Mouse (Mus musculus): ENCODE results near the gene Olfr95. TPM values are rescaled to one million over a fixed set of nuclear protein-coding genes. Genes with fewer than 3 reads are reported as not detected.
"Not testable (repeated sequence)": the region's sequence is repeated elsewhere in the genome, so short reads cannot be mapped to it uniquely, and the experiment has no call there.

The Olfr95 gene
- not detected in 2 replicates for polyA plus RNA-seq (2016; fragmentation: Nextera tagmentation; extraction: Ambion mirVana)

DNA sequence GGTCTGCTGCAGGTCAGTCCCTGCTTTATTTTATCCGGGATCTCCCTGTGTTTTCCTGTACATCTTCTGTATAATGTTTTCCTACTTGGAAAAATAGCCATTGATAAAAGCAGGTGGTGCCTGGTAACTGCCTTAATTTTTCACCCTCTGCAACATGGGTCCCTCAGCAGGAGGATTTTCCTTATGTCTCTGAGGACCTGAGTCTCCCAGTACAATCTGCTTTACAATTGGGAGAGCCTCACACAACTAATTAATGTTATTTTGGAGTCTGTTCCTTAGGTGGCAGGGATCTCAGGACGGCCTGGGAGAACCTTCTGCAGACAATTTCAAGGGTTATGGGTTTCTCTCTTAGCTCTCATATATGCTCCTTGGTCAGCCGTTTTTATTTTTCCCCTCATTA, at the start of gene Olfr95:
Olfr95 (minus strand) TSS at position 101 of the 400 bp plus-strand sequence.
- WGBS = 71% methylated on average over 3 of the region's 3 CpGs
- no peak within 1 kb of the TSS for H3K4me3 ChIP-seq (replicated peaks)
- peaks cover 3% of the 10 kb centered on the region; the same call in 1 of the 2 replicates for H3K4me1 ChIP-seq (replicated peaks)
- peaks cover 13% of the 10 kb centered on the region; the same call in 1 of the 2 replicates for H3K9me3 ChIP-seq
- no peak within 1 kb of the TSS for H3K9ac ChIP-seq (replicated peaks)
- peaks cover 25% of the 10 kb centered on the region for H3K27me3 ChIP-seq
- no peak for ATAC-seq (ENCODE audit: insufficient number of reproducible peaks, insufficient read depth, low FRiP score, low TSS enrichment, low read depth)
- no peak within 1 kb of the TSS for H3K4me2 ChIP-seq
- no peaks in the 10 kb centered on the region for H3K36me3 ChIP-seq
- H3K27ac ChIP-seq = no peak within 1 kb of the TSS

DNA sequence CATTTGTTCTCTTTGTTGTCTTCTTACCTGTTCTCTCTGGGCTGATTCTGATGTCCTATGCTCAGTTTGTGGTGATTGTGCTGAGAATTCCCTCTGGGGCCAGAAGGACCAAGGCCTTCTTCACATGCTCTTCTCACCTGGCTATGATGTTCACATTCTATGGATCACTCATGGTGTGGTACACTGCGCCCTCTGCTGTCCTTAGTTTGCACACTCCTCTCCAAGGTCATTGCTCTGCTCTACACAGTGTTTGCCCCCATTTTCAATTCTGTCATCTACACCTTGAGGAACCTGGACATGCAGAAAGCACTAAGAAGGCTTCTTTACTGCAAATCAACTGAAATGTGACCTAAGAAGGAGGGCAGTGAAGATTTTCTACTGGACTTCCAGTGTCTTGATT, 37.6 kb upstream of the Olfr95 start:
- WGBS = 0% methylated on average over 1 of the region's 1 CpGs
- no peaks in the 10 kb centered on the region for H3K9me3 ChIP-seq
- ATAC-seq (ENCODE audit: insufficient number of reproducible peaks, insufficient read depth, low FRiP score, low TSS enrichment, low read depth) = no peak

DNA sequence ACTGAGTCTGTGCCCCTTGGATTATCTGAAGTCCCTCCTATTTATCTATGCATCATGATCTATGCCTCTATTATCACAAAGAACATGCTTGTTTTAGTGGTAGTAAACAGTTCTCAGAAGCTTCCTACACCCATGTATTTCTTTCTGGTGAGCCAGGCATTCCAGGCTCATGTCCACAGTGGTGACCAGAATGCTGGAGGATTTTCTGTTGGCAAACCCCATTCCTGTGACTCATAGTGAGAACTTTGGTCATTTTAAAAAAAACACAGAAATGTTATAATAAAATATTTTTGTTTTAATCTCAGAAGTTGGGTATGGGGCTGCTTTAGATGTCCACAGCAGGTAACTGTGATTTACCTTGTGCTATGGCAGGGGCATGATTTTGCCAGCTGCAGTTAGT, 36.5 kb upstream of the Olfr95 start:
- ATAC-seq (ENCODE audit: insufficient number of reproducible peaks, insufficient read depth, low FRiP score, low TSS enrichment, low read depth) = no peak
- no peaks in the 10 kb centered on the region for H3K36me3 ChIP-seq
- no peaks in the 10 kb centered on the region for H3K9me3 ChIP-seq
- H3K4me3 ChIP-seq (replicated peaks) = no peak overlapping the region
- no peaks in the 10 kb centered on the region for H3K4me1 ChIP-seq (replicated peaks)
- no peaks in the 10 kb centered on the region for H3K27me3 ChIP-seq
- no peak overlapping the region for H3K4me2 ChIP-seq
- H3K9ac ChIP-seq (replicated peaks) = no peak overlapping the region
- H3K27ac ChIP-seq = no peak overlapping the region

More for the DNA sequence above, 37.6 kb upstream of the Olfr95 start:
- Histone ChIP-seq H3K4me1 (replicated peaks) (no peaks in the 10 kb centered on the region), H3K9ac (replicated peaks) (no peak overlapping the region), H3K27ac (no peak overlapping the region), H3K4me2 (no peak overlapping the region), H3K4me3 (replicated peaks) (no peak overlapping the region), H3K36me3 (no peaks in the 10 kb centered on the region), H3K27me3 (no peaks in the 10 kb centered on the region)

DNA sequence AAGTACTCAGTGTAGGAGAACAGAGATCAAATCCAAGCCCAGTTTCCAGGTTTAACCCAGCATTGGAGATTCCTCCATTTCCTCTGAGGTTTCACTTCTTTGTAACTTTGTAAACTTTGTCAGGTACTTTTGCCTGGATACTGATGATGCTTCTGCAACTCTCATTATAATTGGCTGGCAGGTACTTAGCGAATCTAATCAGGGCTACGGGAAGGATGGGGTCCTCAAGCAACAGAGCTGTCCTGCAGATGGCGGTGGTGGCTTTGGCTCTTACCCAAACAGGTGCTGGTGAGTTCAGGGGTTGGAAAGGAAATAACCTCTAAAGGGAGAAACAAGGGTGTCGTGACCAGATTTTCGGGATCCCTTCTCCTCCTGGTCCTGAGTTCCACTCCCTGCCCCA, 33.8 kb upstream of the Olfr95 start:
- Histone ChIP-seq H3K4me1 (replicated peaks) (no peaks in the 10 kb centered on the region), H3K27ac (no peak overlapping the region), H3K9ac (replicated peaks) (no peak overlapping the region), H3K9me3 (no peaks in the 10 kb centered on the region), H3K36me3 (no peaks in the 10 kb centered on the region), H3K4me3 (replicated peaks) (no peak overlapping the region), H3K27me3 (no peaks in the 10 kb centered on the region), H3K4me2 (no peak overlapping the region)
- WGBS = 31% methylated on average over 5 of the region's 5 CpGs
- ATAC-seq (ENCODE audit: insufficient number of reproducible peaks, insufficient read depth, low FRiP score, low TSS enrichment, low read depth) = no peak

DNA sequence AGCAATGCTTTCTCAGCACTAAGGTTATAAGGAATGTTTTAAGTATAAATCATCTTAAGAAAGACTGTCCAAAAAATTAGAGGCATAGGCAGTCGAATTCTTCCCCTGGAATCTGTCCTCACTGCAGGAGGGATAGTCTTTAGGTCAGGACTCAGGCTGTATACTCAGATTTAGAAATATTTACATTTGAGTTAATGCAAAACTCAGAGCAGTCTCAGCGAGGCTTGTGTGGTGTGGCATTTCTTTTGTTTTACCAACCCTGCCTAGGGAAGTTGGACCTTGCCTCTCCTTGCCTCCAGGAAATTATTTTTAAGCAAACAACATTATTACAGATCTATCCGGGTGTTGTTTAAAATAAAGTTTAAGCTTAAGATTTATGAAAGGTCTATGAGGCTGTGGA, 29.3 kb upstream of the Olfr95 start:
- no peak overlapping the region for H3K4me2 ChIP-seq
- H3K4me3 ChIP-seq (replicated peaks) = no peak overlapping the region
- no peaks in the 10 kb centered on the region for H3K9me3 ChIP-seq
- ATAC-seq (ENCODE audit: insufficient number of reproducible peaks, insufficient read depth, low FRiP score, low TSS enrichment, low read depth) = no peak
- no peaks in the 10 kb centered on the region for H3K4me1 ChIP-seq (replicated peaks)
- no peaks in the 10 kb centered on the region for H3K27me3 ChIP-seq
- H3K27ac ChIP-seq = no peak overlapping the region
- no peak overlapping the region for H3K9ac ChIP-seq (replicated peaks)
- 64% methylated on average over 3 of the region's 3 CpGs for WGBS
- no peaks in the 10 kb centered on the region for H3K36me3 ChIP-seq

DNA sequence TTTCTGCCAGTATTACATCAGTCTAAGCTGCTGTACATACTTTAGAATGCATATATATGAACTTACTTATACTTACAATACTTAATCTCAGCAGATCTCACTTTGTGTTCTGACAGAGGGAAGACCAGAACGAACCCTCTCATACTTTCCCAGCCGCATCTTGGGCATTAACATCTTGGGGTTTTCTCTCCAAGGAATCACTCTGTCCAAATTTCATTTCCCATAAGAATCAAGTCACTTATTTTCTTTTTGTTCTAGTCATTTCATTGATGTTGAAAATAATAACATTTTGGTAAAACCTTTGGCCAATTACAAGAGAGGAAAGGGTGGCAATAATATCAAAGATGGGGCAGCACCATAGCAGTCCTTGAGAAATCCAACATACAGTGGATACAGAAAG, 24.3 kb upstream of the Olfr95 start, which contains the start of gene Olfr97:
Olfr97 (minus strand) TSS at position 101 of the 400 bp plus-strand sequence.
- H3K27me3 ChIP-seq; H3K4me1 ChIP-seq (replicated peaks); H3K36me3 ChIP-seq; ATAC-seq (ENCODE audit: insufficient number of reproducible peaks, insufficient read depth, low FRiP score, low TSS enrichment, low read depth); H3K4me3 ChIP-seq (replicated peaks); H3K4me2 ChIP-seq; H3K27ac ChIP-seq; H3K9ac ChIP-seq (replicated peaks); H3K9me3 ChIP-seq: not testable (repeated sequence)
- 90% methylated on average over 2 of the region's 2 CpGs for WGBS

DNA sequence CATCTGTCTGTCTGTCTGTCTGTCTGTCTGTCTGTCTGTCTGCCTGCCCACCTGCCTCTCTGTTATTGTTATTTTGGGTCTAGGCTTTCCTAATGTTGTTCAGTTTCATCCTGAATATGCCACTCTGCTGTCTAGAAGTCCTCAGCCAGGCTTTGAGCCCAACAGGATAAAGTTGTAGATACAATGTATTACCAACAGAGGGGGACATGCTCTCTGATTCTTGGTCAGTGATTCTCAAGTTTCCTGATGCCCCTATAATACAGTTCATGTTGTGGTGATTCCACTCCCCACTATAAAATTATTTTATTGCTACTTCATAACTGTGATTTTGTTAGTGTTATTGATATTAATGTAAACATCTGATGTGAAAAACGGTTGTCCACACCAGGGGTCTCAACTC, 9.0 kb upstream of the Olfr95 start:
- 19% methylated on average over 1 of the region's 1 CpGs for WGBS
- Histone ChIP-seq H3K36me3 (no peaks in the 10 kb centered on the region), H3K9ac (replicated peaks) (no peak overlapping the region)

DNA sequence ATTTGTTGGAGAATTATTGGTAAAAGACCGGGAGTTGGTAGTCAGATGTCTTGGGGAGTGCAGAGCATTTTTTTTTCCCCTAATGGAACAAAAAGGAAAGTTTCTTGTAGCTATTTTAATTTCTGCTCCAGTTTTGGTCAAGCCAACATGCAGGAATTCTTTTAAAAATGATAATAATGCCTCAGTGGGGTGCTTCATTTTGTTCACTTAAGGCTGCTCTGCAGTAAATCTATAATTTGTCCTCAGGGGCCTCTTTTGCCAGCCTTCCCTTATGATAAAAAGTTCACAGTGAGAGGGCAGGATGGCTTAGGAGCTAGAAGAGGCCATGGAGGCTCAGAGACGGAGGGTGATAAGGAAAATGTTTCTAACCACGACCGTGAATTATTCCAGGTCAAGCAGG, 6.9 kb upstream of the Olfr95 start, which contains the start of gene Olfr96:
Olfr96 (plus strand) TSS at position 301 of the 400 bp plus-strand sequence.
- 64% methylated on average over 4 of the region's 4 CpGs for WGBS
- ATAC-seq (ENCODE audit: insufficient number of reproducible peaks, insufficient read depth, low FRiP score, low TSS enrichment, low read depth) = no peak
- no peak within 1 kb of the TSS for H3K4me2 ChIP-seq

More for the DNA sequence above, 9.0 kb upstream of the Olfr95 start:
- Histone ChIP-seq H3K4me3 (replicated peaks) (no peak overlapping the region), H3K4me1 (replicated peaks) (no peaks in the 10 kb centered on the region), H3K4me2 (no peak overlapping the region), H3K9me3 (peaks cover 9% of the 10 kb centered on the region; the same call in 1 of the 2 replicates), H3K27me3 (no peaks in the 10 kb centered on the region), H3K27ac (no peak overlapping the region)
- ATAC-seq (ENCODE audit: insufficient number of reproducible peaks, insufficient read depth, low FRiP score, low TSS enrichment, low read depth) = no peak

DNA sequence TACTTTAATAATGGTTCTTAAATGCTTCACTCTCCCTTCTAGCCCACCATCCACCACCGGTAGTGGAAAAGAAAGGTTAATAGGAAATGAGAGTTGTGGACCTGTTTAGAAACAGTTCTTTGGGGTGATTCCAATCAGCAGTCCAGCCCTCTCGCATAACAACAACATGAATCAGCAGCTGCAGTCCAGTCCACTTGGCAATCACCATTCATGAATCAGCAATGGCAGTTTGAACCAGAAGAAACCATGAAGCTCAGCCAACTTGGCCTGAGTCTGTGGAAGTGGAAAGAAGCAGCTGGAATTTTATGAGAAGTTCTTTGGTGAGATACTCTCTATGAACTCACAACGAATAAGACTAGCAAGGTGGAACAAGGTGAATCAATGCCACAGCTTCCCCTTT, 5.6 kb upstream of the Olfr95 start:
- WGBS = 89% methylated on average over 3 of the region's 3 CpGs

More for the DNA sequence above, 6.9 kb upstream of the Olfr95 start, which contains the start of gene Olfr96:
- Histone ChIP-seq H3K4me1 (replicated peaks) (no peaks in the 10 kb centered on the region), H3K27me3 (no peaks in the 10 kb centered on the region), H3K36me3 (no peaks in the 10 kb centered on the region), H3K4me3 (replicated peaks) (no peak within 1 kb of the TSS), H3K9me3 (peaks cover 14% of the 10 kb centered on the region; the same call in 1 of the 2 replicates), H3K9ac (replicated peaks) (no peak within 1 kb of the TSS), H3K27ac (no peak within 1 kb of the TSS)

DNA sequence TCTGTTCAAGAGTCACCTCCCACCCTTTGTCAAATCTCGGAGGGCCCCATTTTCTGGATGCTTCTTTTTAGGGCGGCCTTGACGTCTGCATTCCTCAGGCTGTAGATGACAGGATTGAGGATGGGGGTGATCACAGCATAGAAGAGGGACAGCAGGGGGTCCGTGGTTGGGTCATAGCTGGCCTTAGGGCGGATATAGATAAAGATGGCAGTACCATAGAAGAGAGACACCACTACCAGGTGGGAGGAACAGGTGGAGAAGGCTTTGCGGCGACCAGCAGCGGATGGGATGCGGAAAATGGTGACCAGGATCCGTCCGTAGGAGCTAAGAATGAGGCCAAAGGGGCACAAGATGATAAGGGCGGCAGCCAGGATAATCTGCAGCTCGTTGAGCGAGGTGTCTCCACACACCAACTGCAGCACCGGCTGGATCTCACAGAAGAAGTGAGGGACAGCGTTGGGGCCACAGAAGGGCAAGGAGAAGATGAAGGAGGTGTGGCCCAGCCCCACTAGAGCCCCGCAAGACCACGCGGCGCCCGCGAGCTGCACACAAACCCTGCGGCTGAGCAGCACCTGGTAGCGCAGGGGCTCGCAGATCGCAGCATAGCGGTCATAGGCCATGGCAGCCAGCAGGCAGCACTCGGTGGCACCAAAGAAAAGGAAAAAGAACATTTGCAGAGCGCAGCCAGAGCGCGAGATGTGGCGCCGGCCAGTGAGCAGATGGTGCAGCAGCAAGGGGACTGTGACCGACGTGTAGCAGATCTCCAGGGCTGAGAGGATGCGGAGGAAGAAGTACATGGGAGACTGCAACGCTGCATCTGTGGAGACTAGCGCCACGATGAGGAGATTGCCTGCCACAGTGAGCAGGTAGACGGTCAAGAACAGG, 1.8 kb downstream of the Olfr95 start:
- ATAC-seq (ENCODE audit: insufficient number of reproducible peaks, insufficient read depth, low FRiP score, low TSS enrichment, low read depth) = no peak
- H3K9me3 ChIP-seq = no peaks in the 10 kb centered on the region

More for the DNA sequence above, 5.6 kb upstream of the Olfr95 start:
- H3K4me2 ChIP-seq = no peak overlapping the region
- no peaks in the 10 kb centered on the region for H3K36me3 ChIP-seq
- H3K9ac ChIP-seq (replicated peaks) = no peak overlapping the region
- no peak for ATAC-seq (ENCODE audit: insufficient number of reproducible peaks, insufficient read depth, low FRiP score, low TSS enrichment, low read depth)
- peaks cover 14% of the 10 kb centered on the region; the same call in 1 of the 2 replicates for H3K9me3 ChIP-seq
- no peaks in the 10 kb centered on the region; the same call in 1 of the 2 replicates for H3K27me3 ChIP-seq
- H3K4me1 ChIP-seq (replicated peaks) = no peaks in the 10 kb centered on the region
- no peak overlapping the region for H3K27ac ChIP-seq
- no peak overlapping the region for H3K4me3 ChIP-seq (replicated peaks)

DNA sequence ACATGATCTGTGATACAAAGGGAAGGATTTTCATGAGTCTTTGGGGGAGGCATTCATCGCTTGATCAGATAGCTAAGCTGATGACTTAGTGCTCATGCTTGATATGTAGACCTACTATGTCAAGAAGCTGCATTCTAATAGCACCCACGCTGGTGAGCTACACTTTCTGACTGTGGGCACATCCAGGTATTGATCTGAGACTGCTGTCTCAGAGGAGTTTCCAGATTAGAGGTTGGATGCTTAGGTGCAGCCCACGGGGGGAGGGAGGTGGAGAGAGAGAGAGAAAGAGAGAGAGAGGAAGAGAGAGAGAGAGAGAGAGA, 9.0 kb downstream of the Olfr95 start:
- Histone ChIP-seq H3K36me3 (no peaks in the 10 kb centered on the region), H3K27me3 (0 out of 2 replicates have a peak, but pooled peaks cover 3% of the 10 kb centered on the region), H3K4me1 (replicated peaks) (no peaks in the 10 kb centered on the region), H3K4me3 (replicated peaks) (no peak overlapping the region), H3K9me3 (no peaks in the 10 kb centered on the region), H3K4me2 (no peak overlapping the region), H3K9ac (replicated peaks) (no peak overlapping the region), H3K27ac (no peak overlapping the region)
- WGBS = 38% methylated on average over 3 of the region's 3 CpGs
- ATAC-seq (ENCODE audit: insufficient number of reproducible peaks, insufficient read depth, low FRiP score, low TSS enrichment, low read depth) = no peak

More for the DNA sequence above, 1.8 kb downstream of the Olfr95 start:
- H3K9ac ChIP-seq (replicated peaks) = peak overlapping the region; percentile 45; the same call in 1 of the 2 replicates
- peaks cover 25% of the 10 kb centered on the region for H3K27me3 ChIP-seq
- H3K4me2 ChIP-seq = peak overlapping the region; percentile 50
- H3K4me3 ChIP-seq (replicated peaks) = peak overlapping the region; percentile 26
- peaks cover 3% of the 10 kb centered on the region; the same call in 1 of the 2 replicates for H3K4me1 ChIP-seq (replicated peaks)
- no peaks in the 10 kb centered on the region for H3K36me3 ChIP-seq
- 19% methylated on average over 40 of the region's 40 CpGs for WGBS
- H3K27ac ChIP-seq = no peak overlapping the region

Data from limb, embryonic 12.5 days (tissue).